ENCODE assay signal across 9 mouse cellular contexts in the genomic region with DNA sequence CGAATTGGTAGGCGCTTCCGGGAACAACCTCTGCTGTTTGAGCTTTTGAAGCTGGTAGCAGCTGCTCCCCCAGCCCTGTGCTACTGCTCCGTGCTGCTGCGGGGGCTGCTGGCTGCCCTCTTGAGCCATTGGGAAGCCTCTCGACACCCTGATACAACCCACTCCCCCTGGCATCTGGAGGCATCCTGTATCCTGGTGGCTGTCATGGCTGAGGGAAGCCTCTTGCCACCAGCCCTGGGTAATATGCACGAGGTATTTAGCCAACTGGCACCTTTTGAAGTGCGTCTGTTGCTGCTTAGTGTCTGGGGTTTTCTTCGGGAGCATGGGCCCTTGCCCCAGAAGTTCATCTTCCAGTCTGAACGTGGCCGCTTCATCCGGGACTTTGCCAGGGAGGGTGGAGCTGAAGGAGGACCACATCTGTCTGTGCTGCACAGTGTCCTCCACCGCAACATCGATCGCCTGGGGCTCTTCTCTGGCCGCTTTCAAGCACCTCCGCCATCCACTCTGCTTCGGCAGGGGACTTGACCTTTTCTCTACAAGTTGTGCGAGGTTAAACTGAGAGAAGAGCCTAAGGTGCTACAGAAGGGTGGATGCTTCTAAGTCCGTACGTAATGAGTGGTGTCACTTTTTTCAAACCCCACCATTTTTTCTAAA. TPM values are rescaled to one million over a fixed set of nuclear protein-coding genes. Genes with fewer than 3 reads are reported as not detected.
DNase-seq lines count a peak whose midpoint lies in the region; ATAC-seq and TF ChIP-seq lines count a peak whose summit lies in the region.
"Not testable (repeated sequence)": the region's sequence is repeated elsewhere in the genome, so short reads cannot be mapped to it uniquely, and the experiment has no call there.
"Had no signal": no experiment of that assay in that cellular context is flagged by ENCODE, and none has a peak within 500 bp of the region (broad histone marks: within the 10 kb centered on the region; RNA-seq: fewer than 3 reads in every experiment).

No protein-coding gene starts in this region.

- TF ChIP-seq POLR2A in ES-Bruce4 (IDR thresholded peaks at IDR 0.05; ENCODE audit: insufficient read depth, low read length) = not testable (repeated sequence)

- peak overlapping the region; percentile 28 for H3K4me3 ChIP-seq in ES-Bruce4 (ENCODE audit: low read depth, low read length)
- peak overlapping the region; percentile 94 for H3K4me3 ChIP-seq in forebrain, embryonic 10.5 days
- H3K4me3 ChIP-seq in heart, embryonic 16.5 days (ENCODE audit: low read length) = peak overlapping the region; percentile 92
- H3K4me3 ChIP-seq in kidney, embryonic 15.5 days (replicated peaks) = peak overlapping the region; percentile 71
- peak overlapping the region; percentile 42 to 75 for H3K4me3 ChIP-seq in liver, embryonic 14.5 days (ENCODE audit: insufficient read depth in 1 of 2, low read depth in 2 of 2, low read length in 2 of 2)
- peak overlapping the region; percentile 71 for H3K4me3 ChIP-seq in midbrain, embryonic 16.5 days (ENCODE audit: low read depth, low read length)
- peak overlapping the region; percentile 66 for H3K4me3 ChIP-seq in stomach, embryonic 15.5 days (replicated peaks)

- H3K36me3 ChIP-seq in ES-Bruce4 (ENCODE audit: control insufficient read depth, insufficient read depth, low read length, poor library complexity, severe bottlenecking) = peaks cover 21% of the 10 kb centered on the region
- H3K36me3 ChIP-seq in forebrain, embryonic 10.5 days (replicated peaks) = peaks cover 57% of the 10 kb centered on the region
- H3K36me3 ChIP-seq in heart, embryonic 16.5 days (ENCODE audit: control insufficient read depth, insufficient read depth); midbrain, embryonic 16.5 days (ENCODE audit: control insufficient read depth, insufficient read depth, low read length): not testable (repeated sequence)
- peaks cover 46% of the 10 kb centered on the region for H3K36me3 ChIP-seq in kidney, embryonic 15.5 days
- H3K36me3 ChIP-seq in liver, embryonic 14.5 days (replicated peaks; ENCODE audit: control insufficient read depth, insufficient read depth, low read depth) = peaks cover 17% of the 10 kb centered on the region
- H3K36me3 ChIP-seq in stomach, embryonic 15.5 days = peaks cover 17% of the 10 kb centered on the region

- not testable (repeated sequence) for H3K4me1 ChIP-seq in ES-Bruce4 (ENCODE audit: control insufficient read depth, insufficient read depth, low read length)
- H3K4me1 ChIP-seq in forebrain, embryonic 10.5 days = peaks cover 48% of the 10 kb centered on the region
- H3K4me1 ChIP-seq in heart, embryonic 16.5 days (ENCODE audit: control insufficient read depth, insufficient read depth, low read length) = peaks cover 30% of the 10 kb centered on the region
- peaks cover 43% of the 10 kb centered on the region for H3K4me1 ChIP-seq in kidney, embryonic 15.5 days
- peaks cover 8 to 23% of the 10 kb centered on the region in 2 experiments for H3K4me1 ChIP-seq in liver, embryonic 14.5 days (replicated peaks; ENCODE audit: control insufficient read depth in 2 of 2, insufficient read depth in 2 of 2, low read length in 1 of 2)
- peaks cover 27% of the 10 kb centered on the region for H3K4me1 ChIP-seq in midbrain, embryonic 16.5 days (ENCODE audit: control insufficient read depth, insufficient read depth, low read length)
- H3K4me1 ChIP-seq in stomach, embryonic 15.5 days = peaks cover 33% of the 10 kb centered on the region

- TF ChIP-seq EP300 in ES-Bruce4 (IDR thresholded peaks at IDR 0.05; ENCODE audit: insufficient read depth, low read depth, low read length); liver, embryonic 14.5 days (IDR thresholded peaks at IDR 0.05; ENCODE audit: low read depth): not testable (repeated sequence)

- H3K9me3 ChIP-seq in ES-Bruce4 (replicated peaks; ENCODE audit: control insufficient read depth, insufficient read depth, low read length, poor library complexity, severe bottlenecking); forebrain, embryonic 10.5 days; heart, embryonic 16.5 days (replicated peaks; ENCODE audit: control insufficient read depth, low read length); kidney, embryonic 15.5 days (replicated peaks); liver, embryonic 14.5 days (ENCODE audit: control insufficient read depth, low read length); midbrain, embryonic 16.5 days (replicated peaks; ENCODE audit: control insufficient read depth, low read length, poor library complexity, severe bottlenecking); stomach, embryonic 15.5 days: not testable (repeated sequence)

- TF ChIP-seq CTCF in ES-Bruce4 (IDR thresholded peaks at IDR 0.05; ENCODE audit: low read depth, low read length); liver, embryonic 14.5 days (IDR thresholded peaks at IDR 0.05; ENCODE audit: low read depth): not testable (repeated sequence)

- peak overlapping the region; percentile 76 for H3K4me2 ChIP-seq in heart, embryonic 16.5 days (ENCODE audit: low read depth, low read length)
- H3K4me2 ChIP-seq in kidney, embryonic 15.5 days = peak overlapping the region; percentile 63
- H3K4me2 ChIP-seq in liver, embryonic 14.5 days (ENCODE audit: low read depth) = peak overlapping the region; percentile 63
- peak overlapping the region; percentile 84 for H3K4me2 ChIP-seq in midbrain, embryonic 16.5 days (ENCODE audit: low read length)
- peak overlapping the region; percentile 60 for H3K4me2 ChIP-seq in stomach, embryonic 15.5 days

- H3K27ac ChIP-seq in ES-Bruce4 (ENCODE audit: insufficient read depth, low read length) = peak overlapping the region; percentile 60
- H3K27ac ChIP-seq in forebrain, embryonic 10.5 days = peak overlapping the region; percentile 96
- peak overlapping the region; percentile 88 for H3K27ac ChIP-seq in heart, embryonic 16.5 days (ENCODE audit: low read length)
- peak overlapping the region; percentile 93 for H3K27ac ChIP-seq in kidney, embryonic 15.5 days
- H3K27ac ChIP-seq in liver, embryonic 14.5 days = peak overlapping the region; percentile 49
- peak overlapping the region; percentile 75 for H3K27ac ChIP-seq in midbrain, embryonic 16.5 days (ENCODE audit: low read length)
- H3K27ac ChIP-seq in stomach, embryonic 15.5 days = peak overlapping the region; percentile 91

- peak overlapping the region; percentile 45 for H3K9ac ChIP-seq in ES-Bruce4 (ENCODE audit: low read depth, poor library complexity, severe bottlenecking)
- peak overlapping the region; percentile 74 for H3K9ac ChIP-seq in heart, embryonic 16.5 days (ENCODE audit: low read length)
- H3K9ac ChIP-seq in kidney, embryonic 15.5 days = peak overlapping the region; percentile 46
- H3K9ac ChIP-seq in liver, embryonic 14.5 days (replicated peaks) = peak overlapping the region; percentile 58
- H3K9ac ChIP-seq in midbrain, embryonic 16.5 days (ENCODE audit: low read depth, low read length) = peak overlapping the region; percentile 57
- H3K9ac ChIP-seq in stomach, embryonic 15.5 days = peak overlapping the region; percentile 55

- H3K27me3 ChIP-seq in ES-Bruce4 (ENCODE audit: control insufficient read depth, insufficient read depth, low read length, poor library complexity, severe bottlenecking); forebrain, embryonic 10.5 days (ENCODE audit: poor library complexity, severe bottlenecking); heart, embryonic 16.5 days (ENCODE audit: control insufficient read depth, insufficient read depth, low read length); kidney, embryonic 15.5 days; liver, embryonic 14.5 days (ENCODE audit: control insufficient read depth, insufficient read depth, low read length); midbrain, embryonic 16.5 days (ENCODE audit: control insufficient read depth, insufficient read depth, low read depth, low read length); stomach, embryonic 15.5 days (replicated peaks): not testable (repeated sequence)

- peak; percentile 11 for ATAC-seq in heart, embryonic 16.5 days (replicated peaks; ENCODE audit: extremely low read depth, insufficient read depth, low FRiP score)
- peak; percentile 47 for ATAC-seq in kidney, embryonic 15.5 days (replicated peaks; ENCODE audit: low FRiP score)
- ATAC-seq in liver, embryonic 14.5 days (ENCODE audit: insufficient read depth) = peak; percentile 36; the same call in 1 of the 2 replicates
- ATAC-seq in midbrain, embryonic 16.5 days = peak; percentile 60
- peak; percentile 28 for ATAC-seq in stomach, embryonic 15.5 days (ENCODE audit: insufficient read depth, low FRiP score, low read depth)

- WGBS in forebrain, embryonic 10.5 days = 34% methylated on average over 21 of the region's 21 CpGs
- WGBS in heart, embryonic 16.5 days = 17% methylated on average over 21 of the region's 21 CpGs
- WGBS in kidney, embryonic 15.5 days = 19% methylated on average over 21 of the region's 21 CpGs
- 44% methylated on average over 21 of the region's 21 CpGs for WGBS in liver, embryonic 14.5 days (ENCODE audit: insufficient replicate concordance)
- WGBS in midbrain, embryonic 16.5 days = 21% methylated on average over 21 of the region's 21 CpGs
- 22% methylated on average over 21 of the region's 21 CpGs for WGBS in stomach, embryonic 15.5 days

- DNase-seq in cerebellum, adult 11 months = peak; percentile 46
- peak; percentile 55 for DNase-seq in forebrain, embryonic 10.5 days (ENCODE audit: extremely low spot score, low spot score)
- DNase-seq in liver, embryonic 14.5 days (ENCODE audit: low read depth in 3 of 3, low spot score in 3 of 3) = not testable (repeated sequence)

RNA-seq across cellular contexts. Expression of gene Ganab, which starts 0.5 kb away (rescaled TPM):
- polyA plus RNA-seq in ES-Bruce4 (2011; ENCODE audit: insufficient read depth, insufficient read length, low read depth, missing spikeins) = 183 and 184 TPM in 2 replicates
- 118 and 121 TPM in 2 replicates for polyA plus RNA-seq in forebrain, embryonic 10.5 days (2016; fragmentation: Nextera tagmentation; extraction: Ambion mirVana)
- polyA plus RNA-seq in heart, embryonic 16.5 days (2015; fragmentation: Nextera tagmentation; extraction: Ambion mirVana) = 56.7 and 62.6 TPM in 2 replicates
- polyA plus RNA-seq in kidney, embryonic 15.5 days (2015; fragmentation: Nextera tagmentation; extraction: Ambion mirVana) = 126 and 130 TPM in 2 replicates
- polyA plus RNA-seq in liver, embryonic 14.5 days (2012; rRNA removed) = 48.7 and 52.2 TPM in 2 replicates
- polyA plus RNA-seq in liver, embryonic 14.5 days (2014; fragmentation: Nextera tagmentation; extraction: Ambion mirVana) = 33.7 and 37.0 TPM in 2 replicates
- 76.8 and 84.0 TPM in 2 replicates for polyA plus RNA-seq in midbrain, embryonic 16.5 days (2015; fragmentation: Nextera tagmentation; extraction: Ambion mirVana)
- 89.3 and 103 TPM in 2 replicates for polyA plus RNA-seq in stomach, embryonic 15.5 days (2015; fragmentation: Nextera tagmentation; extraction: Ambion mirVana)

RNA-seq across cellular contexts. Expression of gene Ints5, which starts 4.5 kb away (rescaled TPM):
- polyA plus RNA-seq in ES-Bruce4 (2011; ENCODE audit: insufficient read depth, insufficient read length, low read depth, missing spikeins) = 23.1 and 26.7 TPM in 2 replicates
- 59.9 and 61.4 TPM in 2 replicates for polyA plus RNA-seq in forebrain, embryonic 10.5 days (2016; fragmentation: Nextera tagmentation; extraction: Ambion mirVana)
- polyA plus RNA-seq in heart, embryonic 16.5 days (2015; fragmentation: Nextera tagmentation; extraction: Ambion mirVana) = 24.8 and 27.6 TPM in 2 replicates
- polyA plus RNA-seq in kidney, embryonic 15.5 days (2015; fragmentation: Nextera tagmentation; extraction: Ambion mirVana) = 42.4 and 47.4 TPM in 2 replicates
- 12.2 and 14.4 TPM in 2 replicates for polyA plus RNA-seq in liver, embryonic 14.5 days (2012; rRNA removed)
- 14.7 and 16.3 TPM in 2 replicates for polyA plus RNA-seq in liver, embryonic 14.5 days (2014; fragmentation: Nextera tagmentation; extraction: Ambion mirVana)
- 29.2 and 30.9 TPM in 2 replicates for polyA plus RNA-seq in midbrain, embryonic 16.5 days (2015; fragmentation: Nextera tagmentation; extraction: Ambion mirVana)
- polyA plus RNA-seq in stomach, embryonic 15.5 days (2015; fragmentation: Nextera tagmentation; extraction: Ambion mirVana) = 36.8 and 43.6 TPM in 2 replicates

RNA-seq across cellular contexts. Expression of gene Gm49416, which starts 8.6 kb away (rescaled TPM):
- 11.9 and 24.8 TPM in 2 replicates for polyA plus RNA-seq in ES-Bruce4 (2011; ENCODE audit: insufficient read depth, insufficient read length, low read depth, missing spikeins)
- polyA plus RNA-seq in forebrain, embryonic 10.5 days (2016; fragmentation: Nextera tagmentation; extraction: Ambion mirVana) = 0.20 and 0.37 TPM in 2 replicates
- not detected in 2 replicates for polyA plus RNA-seq in heart, embryonic 16.5 days (2015; fragmentation: Nextera tagmentation; extraction: Ambion mirVana)
- not detected in 2 replicates for polyA plus RNA-seq in kidney, embryonic 15.5 days (2015; fragmentation: Nextera tagmentation; extraction: Ambion mirVana)
- polyA plus RNA-seq in liver, embryonic 14.5 days (2012; rRNA removed) = 0.13 TPM in 1 of 2 replicates, not detected in the other
- not detected in 2 replicates for polyA plus RNA-seq in liver, embryonic 14.5 days (2014; fragmentation: Nextera tagmentation; extraction: Ambion mirVana)
- 0.43 TPM in 1 of 2 replicates, not detected in the other for polyA plus RNA-seq in midbrain, embryonic 16.5 days (2015; fragmentation: Nextera tagmentation; extraction: Ambion mirVana)
- not detected in 2 replicates for polyA plus RNA-seq in stomach, embryonic 15.5 days (2015; fragmentation: Nextera tagmentation; extraction: Ambion mirVana)
- polyA plus RNA-seq: frontal cortex, adult 2 months had no signal

RNA-seq across cellular contexts. Expression of gene 1810009A15Rik, which starts 8.7 kb away (rescaled TPM):
- 162 and 172 TPM in 2 replicates for polyA plus RNA-seq in ES-Bruce4 (2011; ENCODE audit: insufficient read depth, insufficient read length, low read depth, missing spikeins)
- 178 and 183 TPM in 2 replicates for polyA plus RNA-seq in forebrain, embryonic 10.5 days (2016; fragmentation: Nextera tagmentation; extraction: Ambion mirVana)
- polyA plus RNA-seq in heart, embryonic 16.5 days (2015; fragmentation: Nextera tagmentation; extraction: Ambion mirVana) = 39.7 and 54.5 TPM in 2 replicates
- polyA plus RNA-seq in kidney, embryonic 15.5 days (2015; fragmentation: Nextera tagmentation; extraction: Ambion mirVana) = 100 TPM in 2 replicates
- 36.7 and 52.7 TPM in 2 replicates for polyA plus RNA-seq in liver, embryonic 14.5 days (2012; rRNA removed)
- 65.0 and 70.8 TPM in 2 replicates for polyA plus RNA-seq in liver, embryonic 14.5 days (2014; fragmentation: Nextera tagmentation; extraction: Ambion mirVana)
- polyA plus RNA-seq in midbrain, embryonic 16.5 days (2015; fragmentation: Nextera tagmentation; extraction: Ambion mirVana) = 35.4 and 39.2 TPM in 2 replicates
- 82.3 and 82.9 TPM in 2 replicates for polyA plus RNA-seq in stomach, embryonic 15.5 days (2015; fragmentation: Nextera tagmentation; extraction: Ambion mirVana)

RNA-seq across cellular contexts. Expression of gene Gm49403, which starts 13.6 kb away (rescaled TPM):
- not detected in 2 replicates for polyA plus RNA-seq in ES-Bruce4 (2011; ENCODE audit: insufficient read depth, insufficient read length, low read depth, missing spikeins)
- polyA plus RNA-seq in forebrain, embryonic 10.5 days (2016; fragmentation: Nextera tagmentation; extraction: Ambion mirVana) = not detected in 2 replicates
- not detected in 2 replicates for polyA plus RNA-seq in heart, embryonic 16.5 days (2015; fragmentation: Nextera tagmentation; extraction: Ambion mirVana)
- not detected in 2 replicates for polyA plus RNA-seq in kidney, embryonic 15.5 days (2015; fragmentation: Nextera tagmentation; extraction: Ambion mirVana)
- not detected in 2 replicates for polyA plus RNA-seq in liver, embryonic 14.5 days (2012; rRNA removed)
- not detected in 2 replicates for polyA plus RNA-seq in liver, embryonic 14.5 days (2014; fragmentation: Nextera tagmentation; extraction: Ambion mirVana)
- not detected in 2 replicates for polyA plus RNA-seq in midbrain, embryonic 16.5 days (2015; fragmentation: Nextera tagmentation; extraction: Ambion mirVana)
- polyA plus RNA-seq in stomach, embryonic 15.5 days (2015; fragmentation: Nextera tagmentation; extraction: Ambion mirVana) = not detected in 2 replicates
- polyA plus RNA-seq: frontal cortex, adult 2 months had no signal

Comparison
In these comparisons a context has a peak if more than half of its experiments do, and no peak if none do; other contexts are left out.
1. H3K4me3 ChIP-seq: peak in every context shown above with its lines; median percentile 94 in forebrain, embryonic 10.5 days; 92 in heart, embryonic 16.5 days; 71 in kidney, embryonic 15.5 days; 71 in midbrain, embryonic 16.5 days; 66 in stomach, embryonic 15.5 days; 58 in liver, embryonic 14.5 days; 28 in ES-Bruce4.